Mouse (Mus musculus) effector memory CD4-positive, alpha-beta T cell, adult 7 months (primary cell): ENCODE data around the gene Gm20894. TPM values are rescaled to one million over a fixed set of nuclear protein-coding genes. Genes with fewer than 3 reads are reported as not detected.

Experiments used
- polyA plus RNA-seq: library from polyadenylated mRNA; unstranded; fragments of 100-300 nt; shearing (Covaris generic); gene quantifications from one replicate; pipeline ENCODE4 v1.2.1, GENCODE M21; 2017

The Gm20894 gene
- not detected for polyA plus RNA-seq

DNA sequence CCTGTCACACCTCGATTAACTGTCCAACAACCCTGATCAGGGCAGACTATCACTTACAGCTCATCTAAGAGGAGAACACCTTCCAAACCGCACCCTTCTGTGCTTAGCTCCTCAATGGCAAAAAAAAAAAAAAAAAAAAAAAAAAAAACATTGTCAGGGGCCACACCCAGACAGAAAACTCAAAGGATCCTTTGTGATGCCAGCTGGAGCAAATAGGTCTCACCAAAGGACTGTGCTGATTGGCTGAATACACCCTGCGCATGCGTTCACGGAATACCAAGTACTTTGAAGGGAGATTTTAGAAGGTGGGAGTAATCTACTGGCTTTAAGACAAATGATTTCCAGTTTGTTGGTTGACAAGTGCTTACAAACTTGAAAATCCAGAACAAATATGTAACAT lies at the start of gene Gm20894:
TSS of gene Gm20894 (minus strand) at position 101 of the 400 bp plus-strand sequence.

